Mouse (Mus musculus) heart, embryonic 16.5 days (tissue): ENCODE measurements at regions not wholly inside any gene's neighbourhood (a gene's known extent, or its start where the extent isn't known, plus 50 kb on each side); places are given as distances from the start of the nearest gene placed in this dataset.
A peak's percentile ranks its signal among the peaks of the same experiment; 100 is the strongest.
"Not testable (repeated sequence)": the region's sequence is repeated elsewhere in the genome, so short reads cannot be mapped to it uniquely, and the experiment has no call there.

Experiments used
- ATAC-seq: fragments of 200-750 bp; cut with Nextera tagmentation; replicated peaks from 2 replicates; pipeline ENCODE4 v1.8.0; 2017; ENCODE audit warnings: moderate number of reproducible peaks; ENCODE audit not compliant: insufficient read depth, low FRiP score; ENCODE audit errors: extremely low read depth
- H3K27ac ChIP-seq: fragments of 300-500 bp; sonication (generic); 2 replicates; pipeline ENCODE4 v1.5.1; 2014; ENCODE audit warnings: mild to moderate bottlenecking, low read length, control low read depth, moderate library complexity
- H3K27me3 ChIP-seq: fragments of 300-500 bp; sonication (generic); 2 replicates; pipeline ENCODE4 v1.6.1; 2014; ENCODE audit warnings: low read length, mixed read lengths; ENCODE audit not compliant: control insufficient read depth, insufficient read depth
- H3K36me3 ChIP-seq: fragments of 300-500 bp; sonication (generic); 2 replicates; pipeline ENCODE4 v1.6.1; 2014; ENCODE audit not compliant: control insufficient read depth, insufficient read depth
- H3K4me1 ChIP-seq: fragments of 300-500 bp; sonication (generic); 2 replicates; pipeline ENCODE4 v1.6.1; 2014; ENCODE audit warnings: low read length, mixed read lengths; ENCODE audit not compliant: control insufficient read depth, insufficient read depth
- H3K4me2 ChIP-seq: fragments of 300-500 bp; sonication (generic); 2 replicates; pipeline ENCODE4 v1.6.1; 2014; ENCODE audit warnings: low read depth, mild to moderate bottlenecking, control low read depth, low read length
- H3K4me3 ChIP-seq: fragments of 300-500 bp; sonication (generic); 2 replicates; pipeline ENCODE4 v1.5.1; 2014; ENCODE audit warnings: mild to moderate bottlenecking, control low read depth, low read length
- H3K9ac ChIP-seq: fragments of 300-500 bp; sonication (generic); 2 replicates; pipeline ENCODE4 v1.6.1; 2014; ENCODE audit warnings: low read length, control low read depth
- H3K9me3 ChIP-seq: fragments of 300-500 bp; sonication (generic); replicated peaks from 2 replicates; pipeline ENCODE4 v1.6.1; 2016; ENCODE audit warnings: low read length; ENCODE audit not compliant: control insufficient read depth
- WGBS: fragments of 180-500 bp; shearing (Covaris S2); extraction: QIAGEN DNeasy Blood & Tissue Kit; methylation state at CpG from one replicate; pipeline ENCODE4 v1.1.7; 2014; 5-methylcytosine and 5-hydroxymethylcytosine counted together

GRCm38 (mm10) chr10:99577041-99577681 lies 182.3 kb downstream of the Csl start:
- H3K9me3 ChIP-seq, result no peaks in the 10 kb centered on the region
- no peaks in the 10 kb centered on the region; the same call in 1 of the 2 replicates for H3K4me1 ChIP-seq
- no peak overlapping the region for H3K4me2 ChIP-seq
- 0 out of 2 replicates have a peak overlapping the region, but pooled peaks have one; percentile 6 for H3K9ac ChIP-seq
- no peaks in the 10 kb centered on the region for H3K27me3 ChIP-seq
- ATAC-seq, result no peak
- H3K4me3 ChIP-seq, result no peak overlapping the region
- no peaks in the 10 kb centered on the region for H3K36me3 ChIP-seq
- H3K27ac ChIP-seq, result no peak overlapping the region
- 24% methylated on average over 12 of the region's 12 CpGs for WGBS

- WGBS, result 36% methylated on average over 4 of the region's 4 CpGs
- no peak for ATAC-seq
- Histone ChIP-seq H3K9ac (no peak overlapping the region), H3K36me3 (no peaks in the 10 kb centered on the region), H3K9me3 (no peaks in the 10 kb centered on the region), H3K27me3 (no peaks in the 10 kb centered on the region), H3K4me2 (no peak overlapping the region), H3K27ac (no peak overlapping the region), H3K4me1 (no peaks in the 10 kb centered on the region; the same call in 1 of the 2 replicates), H3K4me3 (no peak overlapping the region)
Observed at GRCm38 (mm10) chr10:99578366-99578765, 181.1 kb downstream of the Csl start.

GRCm38 (mm10) chr10:99580191-99580590 lies 179.3 kb downstream of the Csl start:
- H3K4me3 ChIP-seq, result no peak overlapping the region
- H3K27ac ChIP-seq, result no peak overlapping the region
- H3K9ac ChIP-seq, result no peak overlapping the region
- H3K9me3 ChIP-seq, result no peaks in the 10 kb centered on the region
- no peaks in the 10 kb centered on the region for H3K27me3 ChIP-seq
- WGBS, result 32% methylated on average over 8 of the region's 8 CpGs
- no peaks in the 10 kb centered on the region for H3K36me3 ChIP-seq
- ATAC-seq, result no peak
- no peak overlapping the region for H3K4me2 ChIP-seq
- no peaks in the 10 kb centered on the region for H3K4me1 ChIP-seq

DNA sequence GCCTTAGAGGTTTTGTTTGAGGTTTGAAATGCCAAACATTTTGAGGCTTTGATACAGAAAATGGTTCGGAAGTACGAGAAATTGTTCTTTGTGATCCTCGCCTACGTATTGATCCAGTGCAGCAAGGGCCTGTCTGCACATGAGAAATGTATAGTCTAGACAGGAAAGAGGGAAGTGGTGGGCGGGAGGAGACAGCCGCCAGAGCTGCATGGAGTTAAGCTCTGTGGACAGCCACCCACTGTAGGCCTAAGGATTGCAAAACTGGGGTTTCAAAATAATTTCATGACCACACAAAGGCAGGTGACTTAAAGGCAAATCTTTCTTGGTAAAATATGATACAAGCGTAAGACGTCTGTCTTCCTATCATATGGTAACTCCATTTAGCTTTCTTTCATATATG lies 178.4 kb downstream of the Csl start:
- H3K27me3 ChIP-seq, result no peaks in the 10 kb centered on the region
- H3K9ac ChIP-seq, result no peak overlapping the region
- WGBS, result 67% methylated on average over 8 of the region's 8 CpGs
- no peaks in the 10 kb centered on the region for H3K36me3 ChIP-seq
- H3K4me3 ChIP-seq, result no peak overlapping the region
- no peak overlapping the region for H3K27ac ChIP-seq
- ATAC-seq, result no peak
- H3K4me2 ChIP-seq, result no peak overlapping the region
- H3K9me3 ChIP-seq, result no peaks in the 10 kb centered on the region
- no peaks in the 10 kb centered on the region for H3K4me1 ChIP-seq

GRCm38 (mm10) chr10:99584855-99585254 lies 174.6 kb downstream of the Csl start:
- H3K27ac ChIP-seq, result no peak overlapping the region
- no peaks in the 10 kb centered on the region for H3K27me3 ChIP-seq
- no peaks in the 10 kb centered on the region for H3K9me3 ChIP-seq
- H3K4me1 ChIP-seq, result no peaks in the 10 kb centered on the region
- ATAC-seq, result no peak
- no peak overlapping the region for H3K9ac ChIP-seq
- H3K36me3 ChIP-seq, result no peaks in the 10 kb centered on the region
- no peak overlapping the region for H3K4me2 ChIP-seq
- no peak overlapping the region for H3K4me3 ChIP-seq
- WGBS, result 79% methylated on average over 2 of the region's 2 CpGs

GRCm38 (mm10) chr10:99592220-99592619 lies 167.2 kb downstream of the Csl start:
- ATAC-seq, result peak; percentile 65
- no peaks in the 10 kb centered on the region for H3K27me3 ChIP-seq
- no peaks in the 10 kb centered on the region for H3K36me3 ChIP-seq
- no peak overlapping the region for H3K9ac ChIP-seq
- 0 out of 2 replicates have a peak overlapping the region, but pooled peaks have one; percentile 16 for H3K4me3 ChIP-seq
- no peaks in the 10 kb centered on the region for H3K9me3 ChIP-seq
- peak overlapping the region; percentile 19; the same call in 1 of the 2 replicates for H3K4me2 ChIP-seq
- no peak overlapping the region for H3K27ac ChIP-seq
- WGBS, result 22% methylated on average over 9 of the region's 9 CpGs
- peaks cover 6% of the 10 kb centered on the region; the same call in 1 of the 2 replicates for H3K4me1 ChIP-seq

- no peak overlapping the region for H3K4me2 ChIP-seq
- H3K9ac ChIP-seq, result no peak overlapping the region
- peaks cover 3% of the 10 kb centered on the region; the same call in 1 of the 2 replicates for H3K9me3 ChIP-seq
- no peaks in the 10 kb centered on the region for H3K27me3 ChIP-seq
- no peak for ATAC-seq
- no peak overlapping the region for H3K27ac ChIP-seq
- H3K4me3 ChIP-seq, result no peak overlapping the region
- H3K4me1 ChIP-seq, result peaks cover 6% of the 10 kb centered on the region; the same call in 1 of the 2 replicates
- no peaks in the 10 kb centered on the region for H3K36me3 ChIP-seq
- WGBS, result 80% methylated on average over 14 of the region's 14 CpGs
Observed at GRCm38 (mm10) chr10:99595659-99596058, 163.8 kb downstream of the Csl start.

DNA sequence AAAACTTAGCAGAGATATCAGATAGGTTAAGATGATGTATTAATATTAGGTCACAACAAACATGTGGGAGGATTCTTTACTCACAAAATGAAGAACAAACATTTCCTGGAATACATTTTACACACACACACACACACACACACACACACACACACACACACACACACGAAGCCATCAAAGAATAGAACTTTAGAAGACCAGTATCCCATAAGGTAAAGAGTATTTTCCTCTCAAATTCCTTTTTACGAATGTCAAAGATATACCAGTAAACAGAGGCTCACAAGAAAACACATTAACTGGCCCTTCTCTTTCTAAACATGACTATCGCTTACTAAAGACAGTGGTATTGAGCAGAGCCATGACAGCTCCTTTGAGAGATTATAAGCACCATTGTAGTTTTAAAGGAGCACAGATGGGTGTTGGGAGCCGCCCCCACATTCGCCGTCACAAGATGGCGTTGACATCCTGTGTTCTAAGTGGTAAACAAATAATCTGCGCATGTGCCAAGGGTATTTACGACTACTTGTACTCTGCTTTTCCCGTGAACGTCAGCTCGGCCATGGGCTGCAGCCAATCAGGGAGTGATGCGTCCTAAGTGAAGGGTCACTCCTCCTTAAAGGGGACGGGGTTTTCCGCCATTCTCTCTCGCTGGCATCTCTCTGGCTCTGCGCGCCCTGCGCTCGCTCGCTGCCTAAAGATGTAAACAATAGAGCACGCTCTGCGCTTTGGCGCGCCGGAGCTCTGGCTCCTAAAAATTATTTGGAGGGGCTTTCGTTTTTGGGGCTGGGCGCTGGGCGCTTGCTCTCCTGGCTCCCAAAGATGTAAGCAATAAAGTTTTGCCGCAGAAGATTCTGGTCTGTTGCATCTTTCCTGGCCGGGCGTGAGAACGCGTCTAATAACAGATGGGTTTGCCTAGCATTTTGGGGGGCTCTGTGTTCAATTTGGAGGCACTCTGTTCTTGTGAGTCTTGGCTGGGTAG lies 160.0 kb downstream of the Csl start:
- Histone ChIP-seq H3K9ac (peak overlapping the region; percentile 62), H3K4me3 (peak overlapping the region; percentile 53), H3K27ac (peak overlapping the region; percentile 23), H3K4me2 (peak overlapping the region; percentile 64)
- H3K9me3 ChIP-seq, H3K27me3 ChIP-seq, H3K36me3 ChIP-seq, H3K4me1 ChIP-seq, ATAC-seq: not testable (repeated sequence)
- 49% methylated on average over 20 of the region's 34 CpGs for WGBS

GRCm38 (mm10) chr10:99602331-99602730 lies 157.1 kb downstream of the Csl start:
- H3K4me3 ChIP-seq, result no peak overlapping the region
- no peak overlapping the region for H3K4me2 ChIP-seq
- no peaks in the 10 kb centered on the region for H3K36me3 ChIP-seq
- H3K27me3 ChIP-seq, result no peaks in the 10 kb centered on the region
- no peaks in the 10 kb centered on the region for H3K4me1 ChIP-seq
- H3K9ac ChIP-seq, result no peak overlapping the region
- no peak overlapping the region for H3K27ac ChIP-seq
- ATAC-seq, result no peak
- WGBS, result 80% methylated on average over 5 of the region's 5 CpGs
- peaks cover 3% of the 10 kb centered on the region; the same call in 1 of the 2 replicates for H3K9me3 ChIP-seq
